Mouse (Mus musculus) embryonic facial prominence, embryonic 15.5 days (tissue): ENCODE results near the gene 1700003E16Rik. TPM values are rescaled to one million over a fixed set of nuclear protein-coding genes. Genes with fewer than 3 reads are reported as not detected.

Experiments
- ATAC-seq: fragments of 200-750 bp; cut with Nextera tagmentation; 2 replicates; pipeline ENCODE4 v1.8.0; 2017; ENCODE audit warnings: low read depth, moderate TSS enrichment; ENCODE audit not compliant: insufficient number of reproducible peaks, low FRiP score, low TSS enrichment
- H3K27ac ChIP-seq: fragments of 300-500 bp; sonication (generic); replicated peaks from 2 replicates; pipeline ENCODE4 v1.5.1; 2015; ENCODE audit warnings: mild to moderate bottlenecking, inconsistent platforms
- H3K27me3 ChIP-seq: fragments of 300-500 bp; sonication (generic); 2 replicates; pipeline ENCODE4 v1.6.1; 2015; ENCODE audit warnings: inconsistent platforms
- H3K36me3 ChIP-seq: fragments of 300-500 bp; sonication (generic); 2 replicates; pipeline ENCODE4 v1.6.1; 2015; ENCODE audit warnings: mild to moderate bottlenecking, inconsistent platforms
- H3K4me1 ChIP-seq: fragments of 300-500 bp; sonication (generic); 2 replicates; pipeline ENCODE4 v1.6.1; 2015; ENCODE audit warnings: inconsistent platforms
- H3K4me2 ChIP-seq: fragments of 300-500 bp; sonication (generic); replicated peaks from 2 replicates; pipeline ENCODE4 v1.6.1; 2015; ENCODE audit warnings: mild to moderate bottlenecking, inconsistent platforms
- H3K4me3 ChIP-seq: fragments of 300-500 bp; sonication (generic); replicated peaks from 2 replicates; pipeline ENCODE4 v1.5.1; 2015; ENCODE audit warnings: mild to moderate bottlenecking, inconsistent platforms
- H3K9ac ChIP-seq: fragments of 300-500 bp; sonication (generic); 2 replicates; pipeline ENCODE4 v1.6.1; 2015; ENCODE audit warnings: inconsistent platforms
- H3K9me3 ChIP-seq: fragments of 300-500 bp; sonication (generic); replicated peaks from 2 replicates; pipeline ENCODE4 v1.6.1; 2016; ENCODE audit warnings: inconsistent platforms
- WGBS: fragments of 180-500 bp; shearing (Covaris S2); methylation state at CpG from one replicate; pipeline ENCODE4 v1.1.7; 2015; 5-methylcytosine and 5-hydroxymethylcytosine counted together
- polyA plus RNA-seq: library from polyadenylated mRNA; unstranded; fragments of >200 nt; fragmentation: Nextera tagmentation; extraction: Ambion mirVana; gene quantifications from 2 replicates; pipeline ENCODE4 v1.2.1, GENCODE M21; 2015

1700003E16Rik gene
- polyA plus RNA-seq, 1 experiment from 2014 or later: 17.2 TPM

GRCm38 (mm10) chr6:83208050-83208400 is 51.8 kb downstream of the 1700003E16Rik start:
- ATAC-seq: no peak
- no peak overlapping the region for H3K27ac ChIP-seq
- 77% methylated on average over 2 of the region's 2 CpGs for WGBS

GRCm38 (mm10) chr6:83210495-83210894 is 54.3 kb downstream of the 1700003E16Rik start:
- Histone ChIP-seq H3K9ac (no peak overlapping the region), H3K36me3 (no peaks in the 10 kb centered on the region), H3K4me1 (peaks cover 11% of the 10 kb centered on the region; the same call in 1 of the 2 replicates), H3K27me3 (no peaks in the 10 kb centered on the region), H3K27ac (no peak overlapping the region), H3K4me2 (no peak overlapping the region), H3K9me3 (no peaks in the 10 kb centered on the region), H3K4me3 (no peak overlapping the region)
- 21% methylated on average over 2 of the region's 2 CpGs for WGBS
- no peak for ATAC-seq

More at GRCm38 (mm10) chr6:83208050-83208400, 51.8 kb downstream of the 1700003E16Rik start:
- Histone ChIP-seq H3K36me3 (no peaks in the 10 kb centered on the region), H3K27me3 (no peaks in the 10 kb centered on the region), H3K9ac (no peak overlapping the region), H3K4me3 (no peak overlapping the region), H3K4me2 (no peak overlapping the region), H3K4me1 (peaks cover 11% of the 10 kb centered on the region; the same call in 1 of the 2 replicates), H3K9me3 (no peaks in the 10 kb centered on the region)

- H3K4me3 ChIP-seq: no peak overlapping the region
- H3K4me1 ChIP-seq: peaks cover 11% of the 10 kb centered on the region; the same call in 1 of the 2 replicates
- H3K9ac ChIP-seq: no peak overlapping the region
- 30% methylated on average over 5 of the region's 5 CpGs for WGBS
- no peak overlapping the region for H3K4me2 ChIP-seq
- no peak overlapping the region for H3K27ac ChIP-seq
- no peaks in the 10 kb centered on the region for H3K27me3 ChIP-seq
- H3K36me3 ChIP-seq: no peaks in the 10 kb centered on the region
- ATAC-seq: no peak
- no peaks in the 10 kb centered on the region for H3K9me3 ChIP-seq
These were observed 55.3 kb downstream of the 1700003E16Rik start for GRCm38 (mm10) chr6:83211526-83211925.

Other genes with a start within 250 kb of the 1700003E16Rik start
- 2.3 TPM in 2 replicates for gene Sema4f, start 216.6 kb upstream of the 1700003E16Rik start, polyA plus RNA-seq
- gene M1ap, start 209.5 kb upstream of the 1700003E16Rik start, polyA plus RNA-seq: 0.25 and 0.27 TPM in 2 replicates
- 9.3 and 10.9 TPM in 2 replicates for gene Dok1, start 122.9 kb upstream of the 1700003E16Rik start, polyA plus RNA-seq
- 19.2 and 25.4 TPM in 2 replicates for gene Loxl3, start 122.2 kb upstream of the 1700003E16Rik start, polyA plus RNA-seq
- 198 and 201 TPM in 2 replicates for gene Aup1, start 101.9 kb upstream of the 1700003E16Rik start, polyA plus RNA-seq
- 68.9 and 72.0 TPM in 2 replicates for gene Htra2, start 101.1 kb upstream of the 1700003E16Rik start, polyA plus RNA-seq
- 1.0 and 1.6 TPM in 2 replicates for gene Dqx1, start 98.6 kb upstream of the 1700003E16Rik start, polyA plus RNA-seq
- 0.51 and 0.61 TPM in 2 replicates for gene Tlx2, start 86.1 kb upstream of the 1700003E16Rik start, polyA plus RNA-seq
- gene Pcgf1, start 78.5 kb upstream of the 1700003E16Rik start, polyA plus RNA-seq: 37.7 and 39.4 TPM in 2 replicates
- 0.59 and 0.99 TPM in 2 replicates for gene Lbx2, start 70.0 kb upstream of the 1700003E16Rik start, polyA plus RNA-seq
- gene Ccdc142, start 54.8 kb upstream of the 1700003E16Rik start, polyA plus RNA-seq: 3.2 and 3.4 TPM in 2 replicates
- 2.9 and 3.2 TPM in 2 replicates for gene Gm42688, start 54.8 kb upstream of the 1700003E16Rik start, polyA plus RNA-seq
- gene Mrpl53, start 47.4 kb upstream of the 1700003E16Rik start, polyA plus RNA-seq: 121 and 136 TPM in 2 replicates
- 50.7 and 52.6 TPM in 2 replicates for gene Mogs, start 40.9 kb upstream of the 1700003E16Rik start, polyA plus RNA-seq
- 109 and 113 TPM in 2 replicates for gene Wbp1, start 34.8 kb upstream of the 1700003E16Rik start, polyA plus RNA-seq
- gene Ino80b, start 31.0 kb upstream of the 1700003E16Rik start, polyA plus RNA-seq: 18.2 and 18.5 TPM in 2 replicates
- 62.8 and 63.2 TPM in 2 replicates for gene Rtkn, start 20.9 kb upstream of the 1700003E16Rik start, polyA plus RNA-seq
- gene Wdr54, start within 50 bp of the 1700003E16Rik start, polyA plus RNA-seq: 7.9 and 12.0 TPM in 2 replicates
- 98.7 and 103 TPM in 2 replicates for gene Dctn1, start 9.5 kb downstream of the 1700003E16Rik start, polyA plus RNA-seq
- gene Slc4a5, start 63.4 kb downstream of the 1700003E16Rik start, polyA plus RNA-seq: 0.11 and 0.48 TPM in 2 replicates
- 27.2 and 30.5 TPM in 2 replicates for gene Mthfd2, start 169.5 kb downstream of the 1700003E16Rik start, polyA plus RNA-seq
- gene Mob1a, start 169.6 kb downstream of the 1700003E16Rik start, polyA plus RNA-seq: 64.1 and 65.9 TPM in 2 replicates
- gene Bola3, start 192.7 kb downstream of the 1700003E16Rik start, polyA plus RNA-seq: 105 and 113 TPM in 2 replicates